Mouse (Mus musculus) c-Kit-positive CD71-positive TER-119-negative erythroid progenitor cells, embryonic 14.5 days (primary cell): ENCODE results near the gene Mrpl1.

ENCODE experiments used
- DNase-seq: peaks from one replicate; pipeline ENCODE4 v3.0.0-alpha.2; 2013; ENCODE audit warnings: low read depth

Mrpl1 gene

GRCm38 (mm10) chr5:96309566-96309965 lies 100.3 kb downstream of the Mrpl1 start:
- DNase-seq = no peak

GRCm38 (mm10) chr5:96311677-96312076 lies 102.4 kb downstream of the Mrpl1 start:
- no peak for DNase-seq
